Mouse (Mus musculus) adrenal gland, postnatal 36 days (tissue): ENCODE measurements around the gene Map3k4. TPM values are rescaled to one million over a fixed set of nuclear protein-coding genes. Genes with fewer than 3 reads are reported as not detected.
A peak's percentile ranks its signal among the peaks of the same experiment; 100 is the strongest.
"Not testable (repeated sequence)": the region's sequence is repeated elsewhere in the genome, so short reads cannot be mapped to it uniquely, and the experiment has no call there.

Source experiments
- DNase-seq, 2 experiments: peaks; one replicate each; pipeline ENCODE4 v3.0.0; 2021; ENCODE audit warnings: mixed read lengths in 1 of 2
- total RNA-seq, 2 experiments: library from RNA; stranded (reverse); gene quantifications; 2 replicates each; pipeline ENCODE4 v1.2.3; 2021

The Map3k4 gene
- total RNA-seq, 2 experiments from 2014 or later, result 20.1 to 27.4 TPM

DNA sequence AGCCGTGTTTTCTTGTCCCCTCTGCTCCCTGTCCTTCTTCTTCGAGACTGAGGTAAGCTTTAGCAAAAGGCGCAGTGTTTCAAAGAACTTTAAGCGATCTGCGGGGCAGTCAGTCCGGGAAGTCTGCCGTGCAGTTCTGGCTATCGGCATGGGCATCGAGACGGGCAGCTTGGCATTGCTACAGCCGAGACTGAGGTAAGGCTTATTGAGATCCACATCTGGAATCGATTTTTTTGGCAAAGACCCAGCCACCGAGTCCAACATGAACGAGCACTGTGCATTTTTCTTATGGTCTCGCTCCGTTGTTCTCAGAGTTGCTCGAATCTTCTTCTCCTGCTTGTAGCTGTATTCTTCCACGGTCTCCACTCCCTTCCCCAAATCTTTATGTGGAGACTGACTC is 46.8 kb downstream of the Map3k4 start:
- no peak for DNase-seq

DNA sequence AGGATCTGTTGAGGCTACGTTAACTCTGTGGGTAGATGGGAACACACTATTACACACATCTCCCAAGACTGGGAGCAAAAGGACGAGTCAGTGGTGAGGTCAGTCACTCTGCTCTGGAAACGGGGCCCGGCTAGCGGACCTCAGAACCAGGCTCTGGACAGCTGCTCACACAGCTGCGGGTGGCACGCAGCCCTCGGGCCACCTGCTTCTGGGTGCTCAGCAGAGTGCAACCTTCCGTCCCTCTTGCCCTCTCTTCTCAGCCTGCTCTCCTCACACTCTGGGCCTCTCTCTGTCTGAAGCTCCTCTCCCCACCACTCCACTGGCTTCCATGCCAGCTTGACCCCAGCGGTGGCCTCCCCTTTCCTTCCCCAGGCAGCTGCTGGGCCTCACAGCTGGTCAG is 50.1 kb downstream of the Map3k4 start:
- no peak for DNase-seq

DNA sequence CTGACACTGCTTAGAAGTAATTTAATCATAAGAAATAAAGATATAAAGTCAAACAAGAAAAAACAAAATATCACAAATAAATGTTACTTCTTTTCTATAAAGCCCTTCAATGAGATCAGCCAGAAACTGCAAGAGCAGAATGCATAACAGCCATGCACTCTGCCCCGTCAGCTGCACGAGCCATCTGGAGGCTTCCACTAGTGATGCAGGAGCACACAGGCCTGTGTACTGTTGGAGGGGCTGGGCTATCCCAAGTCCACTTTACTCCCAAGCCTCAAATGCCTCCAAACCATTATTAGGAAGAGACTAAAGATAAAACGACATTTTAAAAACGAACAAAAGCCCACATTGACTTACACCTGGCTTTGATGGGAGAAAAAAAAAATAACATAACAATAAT is 50.5 kb downstream of the Map3k4 start:
- no peak for DNase-seq

DNA sequence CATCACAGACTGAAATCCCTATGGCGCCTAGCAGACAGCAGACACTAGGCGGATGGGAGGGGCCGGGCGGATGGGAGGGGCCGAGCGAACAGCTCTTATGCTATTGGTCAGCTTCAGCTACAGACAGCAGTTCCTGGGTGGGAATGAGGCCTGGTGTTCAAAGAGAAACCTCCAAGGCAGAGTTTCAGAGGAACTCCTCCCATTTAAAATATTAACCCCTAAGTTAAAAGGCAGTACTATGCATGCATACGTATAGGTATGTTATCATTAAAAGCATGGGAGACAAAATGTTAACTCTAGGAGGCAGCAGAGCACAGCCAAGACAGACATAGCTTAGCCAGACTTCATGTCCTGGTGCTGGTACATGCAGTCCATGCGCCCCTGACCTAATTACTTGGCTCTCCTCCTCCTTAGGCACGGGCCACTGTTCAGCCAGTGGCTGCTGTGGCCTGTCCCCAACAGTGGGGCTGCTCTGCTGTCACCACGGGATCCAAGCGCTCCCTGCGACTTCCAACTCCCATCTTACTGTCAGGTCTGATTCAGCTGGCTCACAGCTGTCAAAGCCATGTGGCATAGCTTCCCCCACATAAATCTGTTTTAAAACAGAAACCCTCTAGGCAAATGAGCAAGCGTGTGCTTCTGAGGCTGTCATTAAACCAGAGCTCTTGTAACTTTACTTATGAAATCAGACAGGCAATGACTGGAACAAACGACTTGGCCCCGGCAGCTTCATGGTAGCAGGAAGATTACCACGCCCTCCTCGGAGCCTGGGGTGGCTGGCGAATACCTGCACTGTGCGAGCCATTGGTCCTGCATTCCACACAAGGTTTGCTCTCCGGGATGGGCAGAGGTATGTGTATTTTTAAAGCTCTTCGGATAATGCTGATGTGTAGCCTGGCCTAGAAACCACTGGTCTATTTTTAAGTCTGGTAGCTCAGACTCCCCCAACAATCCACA is 52.3 kb downstream of the Map3k4 start:
- peak; percentile 68 to 71 for DNase-seq

DNA sequence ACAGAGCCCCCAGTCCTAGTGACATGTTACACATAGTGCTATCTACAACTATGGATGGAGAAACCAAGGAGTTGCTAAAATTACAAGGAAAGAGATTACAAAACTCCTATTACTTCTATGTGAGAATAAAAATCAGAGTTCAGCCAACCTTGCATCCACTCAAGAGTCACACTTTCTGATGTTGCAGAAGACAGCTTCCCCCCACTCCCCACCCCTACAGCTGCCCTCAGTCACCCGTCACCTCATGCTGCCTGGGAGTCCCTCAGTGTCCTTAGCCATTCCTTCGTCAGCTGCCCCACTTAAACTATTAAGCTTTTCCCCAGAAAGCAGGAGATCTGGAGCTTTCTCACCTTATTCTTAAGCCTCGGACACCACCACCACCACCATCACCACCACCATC is 54.3 kb downstream of the Map3k4 start:
- no peak for DNase-seq

DNA sequence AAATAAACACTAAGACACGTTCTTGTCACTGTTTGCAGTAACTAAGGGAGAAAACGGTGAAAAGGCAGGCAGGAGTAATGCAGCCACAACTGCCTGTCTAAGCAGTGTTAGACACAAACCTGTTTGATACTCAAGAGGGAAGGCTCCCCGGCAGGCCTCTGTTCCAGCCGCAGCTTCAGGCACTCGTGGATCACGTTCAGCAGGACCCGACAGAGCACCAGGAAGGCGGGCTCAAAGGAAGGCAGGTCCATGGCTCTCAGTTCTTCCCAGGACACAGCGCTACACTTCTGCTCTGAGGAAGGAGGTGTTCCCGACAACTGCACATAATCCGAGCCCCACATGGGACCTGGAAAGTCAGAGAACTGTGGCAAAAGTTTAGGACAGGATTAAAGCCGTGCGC is 54.8 kb downstream of the Map3k4 start:
- DNase-seq, result no peak

DNA sequence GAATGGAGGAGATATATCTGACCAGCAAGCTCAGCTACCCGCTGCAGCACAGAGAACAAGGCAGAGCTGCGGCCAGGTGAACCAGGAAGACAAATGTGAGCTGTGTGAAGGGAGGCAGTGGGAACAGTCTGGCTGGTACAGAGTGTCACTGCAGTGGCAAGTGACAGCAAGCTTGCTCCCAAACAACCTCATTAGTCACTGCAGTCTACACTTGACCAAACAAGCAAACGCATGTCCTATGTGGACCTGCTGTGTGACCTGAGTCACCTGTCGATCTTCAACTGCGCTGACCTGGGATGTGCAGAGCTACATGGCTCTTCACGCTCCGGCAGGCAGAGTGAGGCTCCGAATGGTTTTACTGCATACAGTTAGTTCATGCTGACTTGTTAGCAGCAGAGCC is 55.7 kb downstream of the Map3k4 start:
- DNase-seq, result no peak

DNA sequence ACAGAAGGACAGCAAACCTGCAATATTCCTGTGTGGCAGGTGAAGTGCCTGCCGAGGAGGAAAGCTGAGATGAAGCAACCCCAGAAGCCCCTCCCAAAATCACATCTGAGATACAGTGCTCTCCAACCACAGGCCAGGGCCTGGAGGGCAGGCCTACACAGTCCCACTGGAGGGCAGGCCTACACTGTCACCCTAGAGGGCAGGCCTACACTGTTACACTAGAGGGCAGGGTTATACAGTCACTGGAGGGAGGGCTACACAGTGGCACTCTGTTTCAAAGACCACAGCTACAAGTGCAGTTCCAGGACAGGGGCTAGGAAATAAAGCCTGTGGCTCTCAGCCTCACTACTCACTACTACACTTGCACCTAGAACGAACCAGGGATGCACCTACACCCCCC is 56.7 kb downstream of the Map3k4 start:
- no peak for DNase-seq

DNA sequence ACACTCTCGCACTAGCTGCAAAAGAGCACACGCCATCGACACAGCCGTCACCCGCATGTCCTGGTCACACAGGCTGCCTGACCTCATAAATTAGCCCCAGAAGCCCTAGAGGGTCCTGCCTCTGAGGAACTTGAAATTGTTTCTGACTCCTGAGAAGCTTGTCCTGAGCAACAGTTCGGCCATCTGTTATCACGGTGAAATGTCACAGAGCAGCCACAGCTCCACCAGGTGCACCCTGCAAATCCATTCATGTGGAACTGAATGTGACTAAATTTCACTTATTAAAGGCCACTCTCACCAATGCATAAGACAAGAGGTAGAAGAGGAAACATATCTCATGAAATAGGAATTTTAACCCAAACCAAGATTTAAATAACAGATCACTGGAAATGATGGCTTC is 57.2 kb downstream of the Map3k4 start:
- DNase-seq, result no peak

DNA sequence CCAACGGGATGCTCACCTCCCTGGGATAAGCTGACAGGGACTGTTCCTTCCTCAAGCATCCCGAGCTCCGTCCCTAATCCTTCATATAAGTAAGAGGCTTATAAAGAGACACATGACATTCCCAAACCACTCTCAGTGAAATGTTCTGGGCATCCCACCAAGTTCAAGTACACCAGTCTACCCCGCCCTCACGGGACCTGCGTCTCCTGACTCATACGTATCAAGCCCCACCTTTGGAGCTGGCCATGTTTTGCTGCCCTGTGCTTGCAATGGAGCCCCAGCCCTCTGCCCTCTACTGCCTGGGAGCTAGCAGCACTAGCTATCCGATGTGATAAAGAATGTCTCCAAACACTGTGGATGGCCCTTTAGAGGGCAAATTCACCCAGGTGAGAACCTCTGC is 58.6 kb downstream of the Map3k4 start:
- DNase-seq, result no peak

DNA sequence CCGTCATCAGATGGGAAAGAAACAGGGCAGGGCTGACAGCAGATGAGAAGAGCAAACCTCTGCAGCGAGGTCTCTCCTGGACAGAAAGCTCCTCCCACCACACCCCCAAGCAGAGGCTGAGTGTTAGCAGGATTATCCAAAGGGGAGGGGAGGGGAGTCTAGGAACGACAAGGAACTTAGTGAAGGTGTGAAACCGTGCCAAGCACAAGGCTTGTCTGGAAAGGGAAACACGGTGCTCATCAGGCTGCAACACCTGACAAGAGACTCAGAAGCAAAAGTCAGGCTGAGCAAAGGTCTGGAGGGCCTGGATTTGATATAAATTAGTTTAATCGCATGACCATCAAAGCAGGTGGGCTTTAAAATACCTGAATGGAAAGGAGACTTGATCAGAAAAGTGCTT is 60.1 kb downstream of the Map3k4 start:
- no peak for DNase-seq

DNA sequence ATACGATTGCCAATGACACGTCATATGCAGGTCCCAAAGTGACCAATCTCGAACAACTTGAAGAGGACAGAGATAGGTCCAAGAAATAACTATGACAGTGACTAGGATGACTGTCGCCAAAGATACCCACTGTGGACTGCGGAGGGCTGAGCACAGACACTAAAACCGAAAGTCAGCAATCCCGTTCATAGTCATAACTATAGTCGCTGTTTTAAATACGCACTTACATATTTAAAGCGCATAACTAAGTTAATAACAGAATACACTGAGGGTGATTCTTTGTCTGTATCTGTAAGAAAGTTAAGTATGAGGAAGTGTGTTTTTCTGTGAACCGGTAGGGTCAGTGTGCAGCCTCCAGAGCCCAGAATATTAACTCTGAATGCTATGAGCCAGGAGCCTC is 62.5 kb downstream of the Map3k4 start:
- DNase-seq, result no peak

DNA sequence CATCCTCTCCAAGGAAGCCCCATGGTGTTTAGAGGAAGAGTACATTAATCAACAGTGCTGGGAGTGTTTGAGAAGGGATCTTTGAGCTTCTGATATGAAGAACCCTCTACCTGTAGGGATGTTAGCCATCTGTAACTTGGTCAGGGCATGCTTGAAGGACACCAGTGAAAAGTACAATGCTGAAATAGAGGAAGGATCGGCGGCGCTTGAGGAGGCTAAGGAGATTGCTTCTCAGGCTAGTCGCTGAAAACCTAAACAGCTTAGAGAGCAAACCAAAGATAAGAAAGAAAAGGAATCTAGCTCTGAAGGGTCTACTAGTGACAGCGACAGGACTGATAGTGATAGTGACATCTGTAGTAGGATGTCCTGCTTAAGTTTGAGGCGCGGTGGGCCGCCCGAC is 68.0 kb downstream of the Map3k4 start:
- no peak for DNase-seq

DNA sequence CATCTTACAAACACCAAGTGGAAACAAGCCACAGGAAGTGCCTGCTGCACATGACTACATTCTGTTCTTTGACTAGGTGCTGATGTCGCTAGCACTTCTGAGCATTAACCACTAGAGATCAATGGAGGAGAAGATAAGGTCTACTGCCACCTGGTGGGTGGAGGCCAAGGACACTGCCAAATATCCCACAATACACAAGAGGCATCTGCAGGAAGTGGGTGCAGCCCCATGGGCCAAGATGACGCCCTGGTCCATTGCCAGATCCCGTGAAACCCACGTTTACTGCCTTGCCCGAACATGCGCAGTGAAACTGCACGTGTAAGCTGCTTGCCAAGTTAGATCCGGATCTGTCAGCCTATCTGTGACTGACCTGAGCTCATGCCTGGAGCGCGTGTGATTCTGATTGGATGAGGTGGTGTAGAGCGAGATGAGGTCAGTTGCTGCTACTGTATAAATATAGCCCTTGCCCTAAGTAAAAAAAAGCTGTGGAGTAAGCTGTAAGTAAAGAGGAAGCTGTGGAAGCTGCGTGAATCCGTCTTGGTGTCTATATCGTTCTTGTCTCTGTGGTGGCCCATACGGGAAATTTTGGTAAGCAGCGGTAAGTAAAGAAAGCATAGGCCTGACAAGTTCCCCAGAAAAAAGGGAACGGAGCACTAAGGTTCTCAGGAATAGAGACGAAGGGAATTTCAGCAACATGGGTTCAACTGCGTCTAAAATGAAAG is 68.7 kb downstream of the Map3k4 start:
- peak in 1 of 2 experiments; percentile 13 for DNase-seq

DNA sequence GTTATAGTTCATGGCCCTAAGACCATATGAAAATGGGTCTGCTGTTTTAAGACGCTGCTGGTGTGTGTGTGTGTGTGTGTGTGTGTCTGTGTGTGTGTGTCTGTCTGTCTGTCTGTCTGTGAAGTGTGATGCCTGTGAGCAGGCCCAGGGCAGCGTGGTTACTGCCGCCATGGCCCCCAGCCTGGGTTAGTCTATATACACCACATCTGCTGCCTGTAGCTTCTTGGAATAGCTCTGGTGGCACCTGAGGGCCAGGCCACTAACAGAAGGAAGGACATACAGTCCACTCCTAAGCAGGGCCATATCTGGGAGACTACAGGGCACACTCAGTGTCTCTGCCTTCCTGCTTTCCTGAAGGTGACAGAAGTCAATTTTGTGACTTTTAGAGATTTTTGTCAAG is 77.9 kb downstream of the Map3k4 start:
- DNase-seq, result no peak

DNA sequence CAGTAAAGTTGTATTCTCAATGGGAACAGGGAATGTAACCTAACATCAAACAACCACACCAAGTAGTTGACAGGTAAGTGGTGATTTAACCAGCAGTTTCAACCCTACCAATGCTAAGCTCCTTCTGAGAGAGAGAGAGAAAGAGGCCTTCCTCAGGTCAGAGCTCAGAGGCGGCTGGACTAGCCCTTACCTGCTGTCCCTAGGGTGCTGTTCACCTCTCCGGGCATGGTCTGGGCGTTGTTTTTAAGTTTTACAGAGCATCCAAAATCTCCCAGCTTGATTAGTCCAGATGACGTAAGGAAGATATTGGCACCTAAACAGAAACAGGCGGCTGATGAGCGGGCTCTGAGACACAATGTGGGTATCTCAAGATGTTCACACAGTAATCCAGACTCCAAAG is 85.9 kb downstream of the Map3k4 start:
- no peak for DNase-seq

DNA sequence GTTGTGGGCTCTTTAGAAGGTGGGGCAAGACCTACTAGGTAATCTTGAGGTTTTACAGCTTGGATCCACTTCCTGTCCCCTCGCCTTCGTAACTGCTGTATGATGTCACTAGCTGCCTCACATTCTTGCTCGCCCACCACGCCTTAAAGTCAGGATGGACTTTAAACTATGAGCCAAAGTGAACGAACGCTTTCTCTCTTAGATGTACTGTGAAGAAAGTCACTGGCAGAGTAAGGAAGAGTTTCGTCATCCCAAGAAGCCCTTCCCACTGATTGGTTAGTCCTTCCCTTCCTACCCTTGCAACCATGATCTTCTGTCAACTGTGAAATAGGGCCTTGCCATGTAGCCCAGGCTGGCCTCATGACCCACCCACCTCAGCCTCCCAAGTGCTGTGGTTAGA is 87.5 kb downstream of the Map3k4 start:
- DNase-seq, result no peak

DNA sequence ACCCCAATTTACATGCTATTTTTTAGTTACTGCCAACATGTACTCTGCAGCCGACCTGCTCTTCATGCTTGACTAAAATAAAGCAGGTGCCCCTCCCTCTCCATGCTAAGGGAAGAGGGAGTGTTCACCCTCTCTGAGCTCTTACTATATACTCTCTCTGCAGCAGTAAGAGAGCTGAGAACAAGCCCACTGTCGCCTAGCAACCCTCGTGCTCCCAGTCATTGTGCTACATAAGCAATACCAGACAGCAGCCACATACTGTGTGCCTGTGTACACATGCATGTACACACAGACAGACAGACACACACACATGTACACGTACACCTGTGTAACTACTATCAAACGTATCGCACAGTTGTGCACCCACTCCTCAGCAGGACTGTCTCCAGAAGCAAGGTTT is 88.4 kb downstream of the Map3k4 start:
- no peak for DNase-seq

DNA sequence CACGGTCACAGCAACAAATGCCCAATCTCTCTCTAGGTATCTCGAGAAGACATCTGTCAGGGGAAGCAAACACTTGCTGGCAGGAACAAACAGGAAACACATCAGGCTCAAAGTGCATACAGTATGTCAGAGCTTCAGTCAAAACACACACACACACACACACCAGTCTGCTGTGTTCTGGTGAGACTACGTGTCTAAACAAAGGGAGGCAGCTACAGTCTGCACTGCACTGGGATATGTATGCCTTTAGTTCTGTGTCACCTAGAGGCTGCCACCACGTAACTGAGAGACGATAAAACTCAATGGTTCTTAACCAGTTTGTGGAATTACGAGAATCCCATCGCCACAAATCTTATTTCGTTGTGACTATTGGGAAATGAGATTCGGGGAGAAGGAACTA is 88.8 kb downstream of the Map3k4 start:
- no peak for DNase-seq

DNA sequence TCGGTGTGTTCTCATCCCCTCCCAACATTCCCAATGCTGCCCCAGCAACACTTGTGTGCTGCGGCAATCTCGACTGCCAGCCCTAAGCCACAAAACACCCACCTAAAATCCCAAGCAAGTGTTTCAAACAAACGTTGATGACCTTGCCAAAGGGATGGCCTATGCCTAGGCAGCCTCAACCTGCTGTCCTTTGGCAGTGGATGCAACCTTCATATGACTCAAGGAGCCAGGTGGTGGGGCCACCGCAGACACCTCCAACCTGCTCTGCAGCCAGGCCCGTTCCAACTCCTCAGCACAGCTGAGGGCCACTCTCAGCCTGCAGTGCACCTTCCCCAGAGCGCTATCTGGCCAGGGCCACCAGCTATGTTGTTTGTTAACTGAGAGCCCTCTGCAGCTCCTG is 90.1 kb downstream of the Map3k4 start:
- no peak for DNase-seq

DNA sequence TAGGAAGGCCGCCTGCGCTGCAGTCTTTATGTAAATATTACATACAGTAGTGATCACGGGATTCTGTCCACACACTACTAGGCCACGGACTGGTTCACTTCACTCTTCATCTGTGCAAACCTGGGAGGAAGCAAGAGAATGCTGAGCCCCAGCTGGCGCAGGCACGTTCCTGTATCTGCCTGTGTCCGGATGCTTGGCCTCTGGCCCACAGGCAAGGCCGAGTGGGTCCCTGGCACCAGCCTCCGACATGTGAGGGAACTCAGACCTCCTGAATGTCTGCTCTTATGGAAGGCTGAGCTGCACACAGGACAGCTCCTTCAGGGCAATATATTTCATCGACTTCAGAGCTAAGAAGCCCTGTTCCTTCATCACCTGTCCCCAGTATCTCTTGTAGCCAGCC is 90.6 kb downstream of the Map3k4 start:
- no peak for DNase-seq

DNA sequence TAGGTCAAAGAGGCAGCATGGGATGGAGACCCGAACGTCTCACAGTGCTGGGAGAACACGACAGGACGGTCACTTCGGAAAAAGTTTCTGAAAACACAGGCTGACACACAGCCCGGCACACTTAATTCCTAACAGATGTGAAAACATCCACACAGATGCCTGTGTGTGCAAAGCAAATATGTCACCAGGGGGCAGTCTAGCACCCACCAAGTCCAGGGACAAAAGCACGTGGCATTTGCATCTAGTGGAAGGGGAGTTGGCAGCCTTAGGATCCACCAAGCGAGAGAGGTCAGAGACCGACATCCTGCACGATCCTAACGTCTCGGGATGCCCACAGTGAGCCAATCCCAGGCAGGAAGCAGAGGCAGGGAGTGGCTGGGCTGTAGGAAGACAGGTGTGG is 92.0 kb downstream of the Map3k4 start:
- DNase-seq, result peak in 1 of 2 experiments; percentile 41

DNA sequence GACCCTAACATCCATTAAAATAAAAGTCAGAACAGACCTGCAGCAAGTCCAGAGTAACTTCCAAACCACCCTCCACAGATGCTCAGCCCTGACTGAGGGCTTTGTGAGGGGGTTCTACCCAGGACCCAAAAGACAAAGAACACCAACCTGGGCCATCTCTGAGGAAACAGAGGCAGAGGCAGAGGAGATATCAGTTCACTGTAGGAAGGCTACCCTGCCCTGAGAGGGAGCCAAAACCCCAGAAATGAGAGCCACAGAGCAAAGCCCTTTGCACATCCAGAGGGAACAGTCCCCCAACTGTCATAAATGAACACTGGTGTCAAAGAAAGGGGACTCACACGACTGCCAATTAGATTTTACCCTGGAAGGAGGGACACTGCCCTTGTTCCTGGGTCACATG is 93.4 kb downstream of the Map3k4 start:
- DNase-seq, result no peak

DNA sequence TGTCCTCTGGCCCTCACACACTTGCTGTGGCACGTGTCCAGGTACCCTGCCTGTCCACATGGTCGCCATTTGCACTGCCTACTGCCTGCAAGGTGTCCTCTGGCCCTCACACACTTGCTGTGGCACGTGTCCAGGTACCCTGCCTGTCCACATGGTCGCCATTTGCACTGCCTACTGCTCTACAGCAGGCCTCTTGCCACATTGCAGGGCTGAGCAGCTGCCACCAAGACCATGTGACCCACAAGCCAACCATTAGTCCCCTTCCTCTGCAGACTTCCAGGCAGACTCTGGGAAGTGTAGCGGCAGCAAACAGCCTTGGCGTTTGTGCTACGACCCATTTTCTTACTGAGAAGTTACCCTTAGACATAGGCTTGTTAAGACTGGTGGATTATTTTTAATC is 94.0 kb downstream of the Map3k4 start:
- not testable (repeated sequence) for DNase-seq
